Mouse (Mus musculus): ENCODE measurements around the gene Olfr1111. TPM values are rescaled to one million over a fixed set of nuclear protein-coding genes. Genes with fewer than 3 reads are reported as not detected.
"Not testable (repeated sequence)": the region's sequence is repeated elsewhere in the genome, so short reads cannot be mapped to it uniquely, and the experiment has no call there.

Olfr1111 gene
- total RNA-seq (2021) = not detected

DNA sequence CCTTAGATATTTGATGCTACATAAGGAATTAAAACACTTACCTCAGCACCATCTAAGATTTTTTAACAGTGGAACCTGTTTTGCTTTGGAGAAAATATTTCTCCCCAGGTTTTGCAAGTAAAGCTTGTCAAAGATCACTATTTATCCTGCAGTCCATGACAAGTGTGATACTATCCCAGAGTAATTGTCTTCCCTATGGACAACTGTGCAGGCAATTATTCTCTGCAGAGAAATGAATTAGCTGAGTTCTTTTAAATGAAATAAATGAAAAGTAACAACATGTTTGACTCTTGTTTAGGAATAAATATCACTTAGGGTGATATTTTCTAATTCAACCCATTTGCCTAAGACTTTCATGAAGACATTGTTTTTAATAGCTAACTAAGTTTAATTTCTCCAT, at the start of gene Olfr1111:
Gene Olfr1111, minus strand, starts transcription at position 101 of the 400 bp plus-strand sequence.
- intact Hi-C loops (cut with DNase I) = no loop called here
- no peak for DNase-seq (ENCODE audit: low spot score in 2 of 2)

DNA sequence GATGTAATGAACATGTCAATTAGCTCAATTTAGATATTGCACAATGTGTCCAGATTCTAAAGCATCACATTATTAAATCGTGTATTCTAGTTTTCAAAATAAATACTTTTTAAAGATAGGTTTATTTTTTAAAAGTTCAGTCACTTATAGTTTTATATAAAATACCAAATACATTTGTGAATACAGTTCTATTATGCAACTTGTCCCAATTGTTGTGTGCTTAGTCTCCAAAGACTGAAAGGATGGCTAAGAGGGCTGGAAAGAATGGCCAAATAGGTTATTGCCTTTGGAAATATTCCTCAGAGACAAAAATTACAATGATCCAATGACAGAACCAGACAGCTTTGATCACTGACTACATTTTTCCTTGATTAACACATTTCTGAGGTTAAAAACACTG, 35.1 kb upstream of the Olfr1111 start, which contains the start of gene Olfr1112:
Gene Olfr1112, plus strand, starts transcription at position 301 of the 400 bp plus-strand sequence.
- intact Hi-C loops (cut with DNase I) = no loop called here
- no peak for DNase-seq (ENCODE audit: low spot score in 2 of 2)

DNA sequence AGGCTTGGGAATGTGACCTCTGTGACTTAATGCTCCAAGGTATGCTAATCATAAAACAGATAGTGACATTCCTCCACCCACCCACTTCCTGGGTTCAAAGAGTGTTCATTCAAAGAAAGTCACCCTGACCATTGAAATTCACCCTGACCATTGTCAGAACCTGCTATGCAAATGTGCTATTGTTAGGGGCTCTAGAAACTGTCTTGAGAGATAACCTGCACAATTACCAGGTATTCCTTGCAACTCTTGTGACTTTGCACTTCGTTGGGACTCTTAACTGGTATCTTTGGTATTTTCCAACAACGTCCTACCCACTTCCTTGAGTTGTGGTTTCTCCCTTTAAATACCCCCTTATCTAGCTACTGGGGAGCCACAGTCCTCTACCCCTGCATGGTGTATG, 15.3 kb upstream of the Olfr1111 start:
- intact Hi-C loops (cut with DNase I); DNase-seq (ENCODE audit: low spot score in 2 of 2): not testable (repeated sequence)

DNA sequence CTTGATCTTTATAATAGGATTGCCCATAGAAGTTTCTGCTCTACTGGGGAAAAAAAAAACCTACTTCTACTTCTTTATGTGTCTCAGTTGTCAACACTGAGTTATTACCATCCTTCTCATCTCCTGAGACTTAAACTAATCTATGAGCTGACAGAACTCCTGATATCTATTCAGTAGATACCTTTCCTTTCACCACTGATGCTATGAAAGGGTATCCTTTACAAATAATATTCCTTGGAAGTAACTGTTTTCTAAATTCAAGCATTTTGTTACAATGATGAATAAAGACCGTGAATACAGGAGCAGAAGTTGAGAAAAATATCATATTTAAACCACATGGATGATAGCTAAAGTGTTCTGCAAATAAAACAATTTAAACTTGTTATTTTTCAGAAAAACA, 12.2 kb downstream of the Olfr1111 start, which contains the start of gene Olfr1110:
Gene Olfr1110, minus strand, starts transcription at position 101 of the 400 bp plus-strand sequence.
- intact Hi-C loops (cut with DNase I) = no loop called here
- no peak for DNase-seq (ENCODE audit: low spot score in 2 of 2)

DNA sequence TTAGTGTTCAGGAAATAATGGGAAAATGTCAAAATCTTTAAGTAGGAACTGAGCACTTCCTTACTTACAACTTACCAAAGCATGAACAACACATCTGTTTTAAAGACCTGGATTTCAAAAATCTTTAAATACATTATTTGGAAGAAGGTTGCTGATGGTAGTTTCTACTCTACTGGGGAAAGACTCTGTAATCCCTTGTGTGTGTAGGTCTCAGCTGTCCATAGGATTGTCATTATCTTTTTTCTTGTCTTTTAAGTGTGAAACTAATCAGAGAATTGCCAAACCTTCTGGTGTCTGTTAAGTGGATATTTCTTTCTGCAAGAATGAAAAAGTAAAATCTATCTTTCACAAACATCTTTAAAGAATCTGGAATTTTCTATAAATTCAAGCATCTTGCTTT, 38.0 kb downstream of the Olfr1111 start, which contains the start of gene Olfr259:
Gene Olfr259, minus strand, starts transcription at position 101 of the 400 bp plus-strand sequence.
- intact Hi-C loops (cut with DNase I) = no loop called here
- DNase-seq (ENCODE audit: low spot score in 2 of 2) = no peak

Other genes starting within 250 kb of the Olfr1111 start
- gene Olfr1098, start 228.1 kb downstream of the Olfr1111 start, total RNA-seq (2021) = not detected
- gene Olfr1099, start 191.9 kb downstream of the Olfr1111 start, total RNA-seq (2021) = not detected
- gene Olfr1100, start 172.7 kb downstream of the Olfr1111 start, total RNA-seq (2021) = not detected
- not detected for gene Olfr1101, start 161.4 kb downstream of the Olfr1111 start, total RNA-seq (2021)
- not detected for gene Olfr1102, start 154.2 kb downstream of the Olfr1111 start, total RNA-seq (2021)
- gene Olfr1104, start 125.5 kb downstream of the Olfr1111 start, total RNA-seq (2021) = not detected
- gene Olfr1105, start 116.1 kb downstream of the Olfr1111 start, total RNA-seq (2021) = not detected
- gene Olfr1106, start 100.4 kb downstream of the Olfr1111 start, total RNA-seq (2021) = not detected
- gene Olfr1107, start 76.8 kb downstream of the Olfr1111 start, total RNA-seq (2021) = not detected
- not detected for gene Olfr1109, start 56.6 kb downstream of the Olfr1111 start, total RNA-seq (2021)
- not detected for gene Olfr259, start 38.1 kb downstream of the Olfr1111 start, total RNA-seq (2021)
- not detected for gene Olfr1110, start 12.3 kb downstream of the Olfr1111 start, total RNA-seq (2021)
- gene Olfr1112, start 35.2 kb upstream of the Olfr1111 start, total RNA-seq (2021) = not detected
- not detected for gene Olfr1113, start 56.3 kb upstream of the Olfr1111 start, total RNA-seq (2021)
- gene Olfr1115, start 95.4 kb upstream of the Olfr1111 start, total RNA-seq (2021) = not detected
- gene Olfr1116, start 114.9 kb upstream of the Olfr1111 start, total RNA-seq (2021) = not detected
- not detected for gene Olfr1118, start 155.0 kb upstream of the Olfr1111 start, total RNA-seq (2021)
- gene Olfr1120, start 202.2 kb upstream of the Olfr1111 start, total RNA-seq (2021) = not detected
- gene Olfr1121, start 217.3 kb upstream of the Olfr1111 start, total RNA-seq (2021) = not detected
- under 1 TPM in 1 of 2 experiments, not detected in 1; 0.14 TPM for gene Olfr1122, start 233.2 kb upstream of the Olfr1111 start, total RNA-seq (2021)